Mouse (Mus musculus) forebrain, postnatal 0 days (tissue): Measurements from ENCODE around the gene Fndc9. TPM values are rescaled to one million over a fixed set of nuclear protein-coding genes. Genes with fewer than 3 reads are reported as not detected.

ENCODE experiments used
- ATAC-seq: fragments of 200-750 bp; cut with Nextera tagmentation; 2 replicates; pipeline ENCODE4 v1.8.0; 2017; ENCODE audit warnings: mild to moderate bottlenecking, moderate library complexity
- DNase-seq: peaks from one replicate; pipeline ENCODE4 v3.0.0-alpha.2; 2015
- H3K27ac ChIP-seq: fragments of 300-500 bp; sonication (generic); 2 replicates; pipeline ENCODE4 v1.5.1; 2014; ENCODE audit warnings: low read depth, mild to moderate bottlenecking, antibody characterized with exemption, low read length, moderate library complexity, mixed read lengths
- H3K27me3 ChIP-seq: fragments of 300-500 bp; sonication (generic); 2 replicates; pipeline ENCODE4 v1.6.1; 2014; ENCODE audit warnings: mild to moderate bottlenecking, low read length, mixed read lengths; ENCODE audit not compliant: insufficient read depth
- H3K36me3 ChIP-seq: fragments of 300-500 bp; sonication (generic); 2 replicates; pipeline ENCODE4 v1.6.1; 2014; ENCODE audit warnings: mild to moderate bottlenecking, moderate library complexity; ENCODE audit not compliant: insufficient read depth
- H3K4me1 ChIP-seq: fragments of 300-500 bp; sonication (generic); 2 replicates; pipeline ENCODE4 v1.6.1; 2014; ENCODE audit warnings: antibody characterized with exemption; ENCODE audit not compliant: insufficient read depth
- H3K4me2 ChIP-seq: fragments of 300-500 bp; sonication (generic); 2 replicates; pipeline ENCODE4 v1.6.1; 2014; ENCODE audit warnings: low read depth, mild to moderate bottlenecking, moderate library complexity
- H3K4me3 ChIP-seq: fragments of 300-500 bp; sonication (generic); 2 replicates; pipeline ENCODE4 v1.5.1; 2014; ENCODE audit warnings: low read depth, low read length, mixed read lengths
- H3K9ac ChIP-seq: fragments of 300-500 bp; sonication (generic); 2 replicates; pipeline ENCODE4 v1.6.1; 2014; ENCODE audit warnings: mild to moderate bottlenecking
- H3K9me3 ChIP-seq: fragments of 300-500 bp; sonication (generic); 2 replicates; pipeline ENCODE4 v1.6.1; 2016; ENCODE audit warnings: low read length
- CTCF ChIP-seq: sonication (generic); IDR thresholded peaks from 2 replicates; pipeline ENCODE4 v1.5.1; 2016; ENCODE audit warnings: antibody characterized with exemption, control low read depth, low read depth
- WGBS: fragments of 180-500 bp; shearing (Covaris S2); extraction: QIAGEN DNeasy Blood & Tissue Kit; methylation state at CpG from one replicate; pipeline ENCODE4 v1.1.7; 2014; 5-methylcytosine and 5-hydroxymethylcytosine counted together
- polyA plus RNA-seq: library from polyadenylated mRNA; unstranded; fragments of >200 nt; fragmentation: Nextera tagmentation; extraction: Ambion mirVana; gene quantifications from 2 replicates; pipeline ENCODE4 v1.2.1, GENCODE M21; 2015
- total RNA-seq: library from RNA; depleted of rRNA; stranded (reverse); fragments of >200 nt; gene quantifications from 2 replicates; pipeline ENCODE4 v1.2.3, GENCODE M21; 2014

The Fndc9 gene
- total and polyA plus RNA-seq, 2 experiments from 2014 or later, result 12.2 to 15.9 TPM

DNA sequence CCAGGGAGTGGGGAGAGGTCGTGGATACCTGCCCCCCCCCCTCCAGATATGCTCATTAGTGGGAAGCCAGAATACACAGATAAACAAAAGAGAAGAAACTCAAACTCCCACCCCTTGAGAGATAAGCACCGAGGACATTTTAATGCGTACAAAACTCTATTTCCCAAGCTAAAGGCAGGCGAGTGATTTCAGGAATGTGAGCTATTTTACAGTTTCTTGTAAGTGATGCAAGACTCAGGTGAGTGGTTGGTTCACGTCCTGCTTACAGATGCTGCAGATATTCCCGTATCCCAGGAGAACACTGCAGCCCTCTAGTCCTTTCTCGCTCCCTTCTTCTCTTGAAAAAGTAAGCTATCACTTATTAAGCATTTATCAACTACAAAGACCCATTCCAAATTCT is 11.1 kb downstream of the Fndc9 start:
- Histone ChIP-seq H3K27ac (no peak overlapping the region), H3K4me1 (no peaks in the 10 kb centered on the region), H3K9me3 (no peaks in the 10 kb centered on the region), H3K27me3 (no peaks in the 10 kb centered on the region), H3K9ac (no peak overlapping the region), H3K4me2 (no peak overlapping the region), H3K4me3 (no peak overlapping the region), H3K36me3 (peaks cover 68% of the 10 kb centered on the region)
- no peak for TF ChIP-seq CTCF
- WGBS, result 86% methylated on average over 7 of the region's 7 CpGs
- DNase-seq (no peak), ATAC-seq (no peak)

GRCm38 (mm10) chr11:46248352-46248751 is 13.0 kb downstream of the Fndc9 start:
- DNase-seq (no peak), ATAC-seq (no peak)
- peaks cover 72% of the 10 kb centered on the region for H3K36me3 ChIP-seq
- no peak overlapping the region for H3K9ac ChIP-seq
- no peaks in the 10 kb centered on the region for H3K4me1 ChIP-seq
- no peak overlapping the region for H3K4me2 ChIP-seq
- H3K27ac ChIP-seq, result no peak overlapping the region
- H3K4me3 ChIP-seq, result no peak overlapping the region
- H3K9me3 ChIP-seq, result no peaks in the 10 kb centered on the region
- H3K27me3 ChIP-seq, result no peaks in the 10 kb centered on the region
- no peak for TF ChIP-seq CTCF
- 91% methylated on average over 3 of the region's 3 CpGs for WGBS

DNA sequence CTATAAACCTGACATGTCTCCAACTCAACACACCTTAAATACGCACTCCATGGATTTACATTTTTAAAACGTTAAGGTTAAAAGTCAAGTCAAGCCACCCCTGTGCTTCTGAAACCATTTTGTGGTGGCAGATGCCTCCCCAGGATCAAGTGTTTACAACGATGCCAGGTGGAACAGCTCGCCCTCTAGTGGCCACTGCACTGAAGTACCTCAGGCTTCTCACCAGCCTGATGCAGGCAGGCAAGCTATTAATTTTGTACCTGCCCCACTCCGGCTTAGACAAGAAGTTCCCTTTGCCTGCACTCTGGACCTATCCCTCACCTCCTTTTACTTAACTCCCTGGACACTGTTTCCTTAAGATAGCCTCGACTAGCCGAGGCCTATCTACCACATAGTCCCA is 16.7 kb downstream of the Fndc9 start:
- Histone ChIP-seq H3K9ac (no peak overlapping the region), H3K4me1 (no peaks in the 10 kb centered on the region), H3K27me3 (no peaks in the 10 kb centered on the region), H3K4me3 (no peak overlapping the region), H3K9me3 (no peaks in the 10 kb centered on the region), H3K4me2 (no peak overlapping the region), H3K36me3 (peaks cover 83% of the 10 kb centered on the region), H3K27ac (no peak overlapping the region)
- 36% methylated on average over 7 of the region's 7 CpGs for WGBS
- ATAC-seq, result peak; percentile 74
- TF ChIP-seq CTCF, result peak; percentile 93
- peak; percentile 81 for DNase-seq

DNA sequence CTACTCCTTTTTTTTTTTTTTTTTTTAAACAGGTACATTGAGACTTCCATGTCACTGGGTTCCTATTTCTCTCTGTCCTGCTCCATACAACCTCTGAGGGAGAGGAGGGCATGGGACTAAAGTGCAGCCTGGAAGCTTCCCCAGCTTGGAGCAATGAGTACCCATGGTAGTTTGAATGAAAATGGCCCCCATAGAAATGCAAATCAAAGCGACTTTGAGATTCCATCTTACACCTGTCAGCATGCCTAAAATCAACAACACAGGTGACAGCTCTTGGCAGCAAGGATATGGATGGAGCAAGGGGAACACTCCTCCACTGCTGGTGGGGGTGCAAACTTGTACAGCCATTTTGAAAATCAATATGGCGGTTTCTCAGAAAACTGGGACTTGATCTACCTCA is 20.0 kb downstream of the Fndc9 start:
- WGBS, result 86% methylated on average over 2 of the region's 2 CpGs
- H3K36me3 ChIP-seq, result peaks cover 78% of the 10 kb centered on the region
- H3K4me2 ChIP-seq, result no peak overlapping the region
- no peak for DNase-seq
- no peak overlapping the region for H3K9ac ChIP-seq
- H3K27me3 ChIP-seq, result no peaks in the 10 kb centered on the region
- H3K4me1 ChIP-seq, result no peaks in the 10 kb centered on the region
- H3K9me3 ChIP-seq, result no peaks in the 10 kb centered on the region
- TF ChIP-seq CTCF, result no peak
- ATAC-seq, result no peak
- H3K27ac ChIP-seq, result no peak overlapping the region
- no peak overlapping the region for H3K4me3 ChIP-seq

GRCm38 (mm10) chr11:46258207-46258606 is 22.9 kb downstream of the Fndc9 start:
- WGBS, result 75% methylated on average over 4 of the region's 4 CpGs
- Histone ChIP-seq H3K27me3 (no peaks in the 10 kb centered on the region), H3K36me3 (peaks cover 85% of the 10 kb centered on the region), H3K4me1 (no peaks in the 10 kb centered on the region), H3K4me2 (no peak overlapping the region), H3K4me3 (no peak overlapping the region), H3K27ac (no peak overlapping the region), H3K9me3 (no peaks in the 10 kb centered on the region), H3K9ac (no peak overlapping the region)
- ATAC-seq, result no peak
- peak; percentile 67 for TF ChIP-seq CTCF
- DNase-seq, result no peak

DNA sequence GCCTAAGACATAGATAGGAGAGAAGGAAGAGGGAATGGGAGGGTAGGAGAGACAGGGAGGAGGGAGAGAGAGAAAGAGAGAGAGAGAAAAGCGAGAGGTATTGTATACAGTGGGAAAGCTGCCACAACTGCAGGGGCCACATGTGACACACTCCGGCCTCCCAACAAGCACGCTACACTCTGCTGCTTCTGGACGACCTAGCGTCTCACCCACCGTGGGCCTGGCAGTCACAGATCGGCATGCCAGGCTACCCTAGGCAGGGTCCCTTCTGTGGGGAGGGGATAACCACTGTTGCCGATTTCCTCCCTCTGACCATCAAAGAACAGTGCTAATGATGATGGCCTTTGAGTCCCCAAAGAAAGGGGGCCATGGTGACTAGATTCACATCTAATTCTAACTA is 23.4 kb downstream of the Fndc9 start:
- Histone ChIP-seq H3K27me3 (no peaks in the 10 kb centered on the region), H3K27ac (no peak overlapping the region), H3K4me2 (no peak overlapping the region), H3K36me3 (peaks cover 83% of the 10 kb centered on the region), H3K4me3 (no peak overlapping the region), H3K9me3 (no peaks in the 10 kb centered on the region), H3K9ac (no peak overlapping the region), H3K4me1 (no peaks in the 10 kb centered on the region)
- no peak for TF ChIP-seq CTCF
- 94% methylated on average over 8 of the region's 8 CpGs for WGBS
- ATAC-seq, result no peak
- DNase-seq, result no peak

- no peak overlapping the region for H3K4me3 ChIP-seq
- H3K4me2 ChIP-seq, result no peak overlapping the region
- 91% methylated on average over 3 of the region's 3 CpGs for WGBS
- no peak overlapping the region for H3K27ac ChIP-seq
- no peaks in the 10 kb centered on the region for H3K9me3 ChIP-seq
- DNase-seq (no peak), ATAC-seq (no peak)
- H3K27me3 ChIP-seq, result no peaks in the 10 kb centered on the region
- H3K36me3 ChIP-seq, result peaks cover 80% of the 10 kb centered on the region
- no peaks in the 10 kb centered on the region for H3K4me1 ChIP-seq
- no peak overlapping the region for H3K9ac ChIP-seq
- no peak for TF ChIP-seq CTCF
These were observed 27.5 kb downstream of the Fndc9 start for GRCm38 (mm10) chr11:46262854-46263253.

DNA sequence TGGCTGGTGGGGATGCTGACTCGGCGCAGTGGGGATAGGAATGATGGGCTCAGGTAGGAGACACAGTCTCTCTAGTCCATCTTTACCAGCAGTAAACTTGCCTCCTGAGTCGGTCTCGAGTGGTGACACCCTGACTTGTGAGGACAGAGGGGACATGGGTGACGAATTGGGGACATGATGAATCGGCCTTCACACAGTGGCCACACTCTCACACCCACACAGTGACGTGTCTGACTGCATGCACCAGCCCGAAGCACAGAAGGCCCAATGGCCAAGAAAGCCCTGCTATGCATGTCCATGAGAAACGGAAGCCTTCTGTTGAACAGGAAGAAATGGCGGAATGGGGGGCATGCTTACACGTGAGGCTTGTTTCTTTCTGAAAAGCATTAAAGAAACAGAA is 28.0 kb downstream of the Fndc9 start:
- Histone ChIP-seq H3K36me3 (peaks cover 82% of the 10 kb centered on the region), H3K27me3 (no peaks in the 10 kb centered on the region), H3K4me2 (no peak overlapping the region), H3K4me1 (no peaks in the 10 kb centered on the region), H3K4me3 (no peak overlapping the region), H3K9ac (no peak overlapping the region), H3K27ac (no peak overlapping the region), H3K9me3 (no peaks in the 10 kb centered on the region)
- ATAC-seq (no peak), DNase-seq (no peak)
- no peak for TF ChIP-seq CTCF
- WGBS, result 92% methylated on average over 11 of the region's 11 CpGs
